Mouse (Mus musculus) CH12.LX (cell line): ENCODE results near the gene Pgc.

ENCODE experiments used
- CTCF ChIP-seq, 2 experiments: IDR thresholded peaks in 1 of 2; conservative IDR thresholded peaks in 1 of 2; 2 replicates each; pipeline ENCODE4 v1.5.1; 2011 to 2012; ENCODE audit warnings: low read depth in 2 of 2, low read length in 2 of 2, improper control_type of control experiment in 1 of 2, inconsistent platforms in 1 of 2, mild to moderate bottlenecking in 1 of 2, moderate library complexity in 1 of 2
- KAT2A ChIP-seq: IDR thresholded peaks from 2 replicates; pipeline ENCODE4 v1.6.1; 2012; ENCODE audit warnings: low read length, improper control_type of control experiment, inconsistent platforms; ENCODE audit not compliant: insufficient replicate concordance
- MAX ChIP-seq: IDR thresholded peaks from 2 replicates; pipeline ENCODE4 v1.6.1; 2011; ENCODE audit warnings: low read length, improper control_type of control experiment
- MEF2A ChIP-seq: IDR thresholded peaks from 2 replicates; pipeline ENCODE4 v1.6.1; 2014; ENCODE audit warnings: low read depth, mild to moderate bottlenecking, inconsistent platforms, low read length, improper control_type of control experiment, borderline replicate concordance
- NRF1 ChIP-seq: IDR thresholded peaks from 2 replicates; pipeline ENCODE4 v1.6.1; 2014; ENCODE audit warnings: low read depth, mild to moderate bottlenecking, inconsistent platforms, low read length, improper control_type of control experiment, moderate library complexity
- RCOR1 ChIP-seq: conservative IDR thresholded peaks from 2 replicates; pipeline ENCODE4 v1.6.1; 2012; ENCODE audit warnings: low read depth, mild to moderate bottlenecking, inconsistent platforms, low read length, improper control_type of control experiment
- TCF12 ChIP-seq: IDR thresholded peaks from 2 replicates; pipeline ENCODE4 v1.6.1; 2014; ENCODE audit warnings: low read depth, mild to moderate bottlenecking, inconsistent platforms, low read length, improper control_type of control experiment

DNA sequence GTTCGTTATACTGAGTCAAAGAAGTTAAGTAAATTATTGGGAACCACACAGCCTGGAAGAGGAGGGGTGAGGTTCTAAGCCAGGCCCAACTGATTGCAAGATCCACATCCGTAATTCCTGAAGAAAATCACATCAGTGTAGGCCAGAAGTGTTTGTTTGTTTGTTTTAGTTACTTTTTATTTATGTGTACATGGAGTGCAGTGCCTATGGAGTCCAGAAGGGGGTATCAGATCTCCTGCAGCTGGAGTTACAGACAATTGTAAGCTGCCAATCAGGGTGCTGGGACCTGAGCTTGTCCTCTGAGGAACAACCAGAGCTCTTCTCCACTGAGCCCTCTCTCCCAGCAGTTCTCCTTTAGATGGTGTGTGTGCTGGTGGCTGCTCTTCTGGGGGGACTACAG, 13.5 kb downstream of the Pgc start:
- TF ChIP-seq MEF2A (no peak), RCOR1 (no peak), MAX (no peak), TCF12 (no peak), CTCF (conservative IDR thresholded peaks at IDR 0.05 in 1 of 2, IDR thresholded peaks at IDR 0.05 in 1 of 2; ENCODE audit: low read depth in 2 of 2, low read length in 2 of 2) (peak; percentile 36 to 45; a peak in 3 of 4 replicates), KAT2A (no peak), NRF1 (no peak)
